Mouse (Mus musculus) thymus, postnatal 14 days (tissue): ENCODE results near the gene Zfp81.
"Not testable (repeated sequence)": the region's sequence is repeated elsewhere in the genome, so short reads cannot be mapped to it uniquely, and the experiment has no call there.

Experiments used
- DNase-seq: peaks from one replicate; pipeline ENCODE4 v3.0.0; 2021

Gene Zfp81

DNA sequence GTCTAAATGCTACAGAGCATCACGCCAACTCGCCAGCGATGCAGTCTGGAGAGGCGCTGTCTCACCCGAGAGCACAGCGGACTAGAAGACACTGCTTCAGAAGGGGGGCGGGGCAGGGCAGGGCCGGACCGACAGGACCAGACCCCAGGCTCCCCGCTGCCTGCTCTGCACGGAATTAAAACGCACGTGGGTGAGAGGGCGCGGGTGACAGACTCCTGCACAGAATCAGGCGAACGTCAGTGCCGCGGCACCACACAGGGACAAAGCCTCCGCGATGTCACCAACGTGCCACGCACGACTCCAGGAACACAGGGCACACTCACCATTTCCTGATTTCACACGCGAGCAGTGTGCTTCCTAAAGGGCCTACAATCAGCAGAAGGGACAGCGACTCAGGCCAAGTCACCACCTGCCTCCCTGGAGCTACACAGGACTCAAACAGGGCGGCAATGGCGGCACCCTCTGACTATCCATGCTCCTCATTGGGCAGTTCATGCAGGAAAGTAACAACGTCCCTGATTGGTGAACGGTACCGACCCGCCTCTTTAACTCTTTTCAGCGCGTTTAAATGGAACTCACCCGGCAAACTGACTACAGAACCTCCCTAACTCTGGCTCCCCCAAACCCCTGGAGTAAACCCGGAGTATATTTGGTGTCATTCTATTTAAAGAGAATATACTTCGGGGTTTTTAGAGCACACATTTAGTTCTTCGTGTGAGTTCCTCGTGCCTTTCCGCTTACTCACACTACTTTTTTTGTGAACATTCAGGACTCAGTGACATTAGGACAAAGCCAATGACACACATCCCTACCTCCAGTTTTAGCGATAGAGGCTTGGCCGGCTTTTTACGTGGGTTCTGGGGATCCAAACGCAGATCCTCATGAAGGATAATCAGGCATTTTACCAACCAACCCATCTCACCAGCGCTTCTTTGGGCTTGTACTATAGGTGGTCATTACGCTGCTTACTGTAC lies at the start of gene Zfp81:
Gene Zfp81 (minus strand): TSS at position 468 of the 974 bp plus-strand sequence.
- DNase-seq = peak; percentile 84

DNA sequence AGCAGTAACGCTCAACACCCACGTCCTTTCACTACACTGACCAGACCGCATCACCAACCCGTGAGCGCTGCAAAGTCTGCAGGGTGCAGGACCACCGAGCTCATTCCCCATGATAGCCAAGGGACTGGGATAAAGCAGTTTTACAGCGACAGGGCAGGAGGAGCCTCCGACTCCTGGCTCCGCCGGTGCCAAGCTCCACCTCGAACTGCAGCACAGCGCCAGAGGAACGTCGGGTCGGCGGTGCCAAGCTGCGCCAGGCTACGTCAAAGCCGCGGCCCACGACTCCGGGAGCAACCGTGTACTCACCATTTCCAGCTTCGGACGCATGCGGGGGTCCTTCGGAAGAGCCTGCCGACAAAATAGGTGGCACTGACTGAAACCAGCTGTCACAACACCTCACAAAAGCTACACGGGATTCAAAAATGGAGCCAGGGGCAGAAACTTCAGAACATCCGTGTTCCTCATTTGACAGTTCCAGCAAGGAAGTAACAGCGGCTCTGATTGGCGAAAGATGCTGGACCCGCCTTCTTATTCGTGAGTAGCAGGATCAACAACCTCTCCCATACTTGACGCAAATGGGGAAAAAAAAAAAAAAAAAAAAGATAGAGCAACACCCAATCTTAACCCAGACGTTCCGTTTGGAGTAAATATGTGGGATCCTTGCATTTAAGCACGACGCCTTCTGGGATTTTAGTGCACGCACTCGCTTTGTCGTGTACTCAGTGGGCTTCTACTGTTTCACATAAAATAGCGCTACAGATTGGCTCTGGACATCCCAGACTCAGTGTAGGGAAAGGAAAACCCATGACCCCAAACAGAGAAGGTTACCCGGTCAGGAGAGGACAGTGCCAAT lies 35.7 kb upstream of the Zfp81 start, which contains the start of gene Zfp101:
Gene Zfp101 (minus strand): TSS at position 460 of the 853 bp plus-strand sequence.
- peak; percentile 84 for DNase-seq

DNA sequence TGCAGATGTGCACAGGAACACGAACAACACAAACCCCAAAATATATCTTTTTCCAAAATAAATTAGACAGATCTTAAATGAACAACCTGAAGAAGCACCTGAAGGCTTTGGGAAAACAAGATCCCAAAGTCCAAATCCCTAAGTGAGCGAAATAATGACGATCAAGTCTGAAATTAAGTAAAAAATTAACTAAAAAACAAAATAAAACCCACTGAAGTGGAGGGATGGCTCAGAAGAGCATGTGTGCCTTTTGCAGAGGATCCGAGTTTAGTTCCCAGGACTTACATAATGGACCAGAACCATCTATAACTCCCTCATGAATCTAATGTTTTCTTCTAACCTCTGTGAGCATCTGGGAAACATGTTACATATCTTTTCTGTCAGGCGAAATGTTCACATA lies 33.6 kb upstream of the Zfp81 start:
- DNase-seq = no peak

DNA sequence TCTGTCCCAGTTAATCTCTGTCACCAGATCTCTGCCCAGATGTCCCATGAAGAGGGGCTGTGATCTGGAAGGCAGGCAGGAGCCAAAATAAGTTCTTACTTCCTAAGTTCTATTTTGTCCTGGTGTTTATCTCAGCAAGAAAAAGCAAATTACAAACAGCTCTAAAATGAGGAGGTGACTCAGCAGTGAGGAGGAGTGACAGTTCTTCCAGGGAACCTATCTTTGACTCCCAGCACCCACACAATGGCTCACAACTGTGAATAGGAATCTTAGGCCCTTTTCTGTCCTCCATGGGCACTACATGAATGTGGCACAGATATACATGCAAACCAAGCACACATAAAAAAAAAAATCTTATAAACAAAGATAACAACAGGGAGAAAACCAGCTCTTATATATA lies 27.0 kb upstream of the Zfp81 start:
- no peak for DNase-seq

DNA sequence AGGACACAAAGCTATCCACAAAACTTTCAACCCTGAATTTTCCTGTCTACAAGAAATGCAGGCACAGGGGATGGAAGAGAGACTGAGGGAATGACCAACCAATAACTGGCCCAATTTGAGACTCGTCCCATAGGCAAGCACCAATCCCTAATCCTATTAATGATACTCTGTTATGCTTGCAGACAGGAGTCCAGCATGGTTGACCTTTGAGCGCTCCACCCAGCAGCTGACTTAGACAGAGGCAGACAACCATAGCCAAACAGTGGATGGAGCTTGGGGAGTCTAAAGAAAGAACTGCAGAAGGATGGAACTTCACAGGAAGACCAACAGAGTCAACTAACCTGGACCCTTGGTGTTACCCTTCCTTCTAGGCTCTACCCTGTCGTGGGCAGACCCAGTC lies 14.1 kb upstream of the Zfp81 start:
- DNase-seq = no peak

DNA sequence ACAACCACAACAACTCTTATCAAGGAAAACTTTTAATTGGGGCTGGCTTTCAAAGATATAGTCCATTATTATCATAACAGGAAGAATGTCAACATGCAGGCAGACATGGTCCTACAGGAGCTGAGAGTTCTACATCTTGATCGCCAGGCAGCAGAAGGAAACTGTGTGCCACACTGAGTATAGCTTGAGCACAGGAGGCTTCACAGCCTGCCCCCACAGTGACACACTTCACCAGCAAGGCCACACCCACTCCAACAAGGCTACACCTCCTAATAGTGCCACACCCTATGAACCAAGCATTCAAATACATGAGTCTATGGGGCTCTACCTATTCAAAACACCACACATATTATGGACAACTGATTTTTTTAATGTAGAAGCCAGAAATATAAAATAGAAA lies 5.7 kb downstream of the Zfp81 start:
- no peak for DNase-seq

DNA sequence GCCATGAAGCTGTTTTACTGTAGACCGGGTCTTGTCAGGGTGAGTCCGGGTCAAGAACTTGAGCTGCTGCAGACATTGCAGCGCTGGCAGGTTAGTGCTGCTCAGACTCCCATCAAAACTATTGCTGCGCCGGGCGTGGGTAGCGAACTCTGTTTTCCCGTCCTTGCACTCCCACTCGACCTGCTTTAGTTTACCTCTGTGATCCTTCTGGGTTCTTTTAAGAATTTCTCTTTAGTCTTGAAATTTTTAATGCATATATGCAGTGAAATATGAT lies 68.9 kb downstream of the Zfp81 start:
- DNase-seq = not testable (repeated sequence)

DNA sequence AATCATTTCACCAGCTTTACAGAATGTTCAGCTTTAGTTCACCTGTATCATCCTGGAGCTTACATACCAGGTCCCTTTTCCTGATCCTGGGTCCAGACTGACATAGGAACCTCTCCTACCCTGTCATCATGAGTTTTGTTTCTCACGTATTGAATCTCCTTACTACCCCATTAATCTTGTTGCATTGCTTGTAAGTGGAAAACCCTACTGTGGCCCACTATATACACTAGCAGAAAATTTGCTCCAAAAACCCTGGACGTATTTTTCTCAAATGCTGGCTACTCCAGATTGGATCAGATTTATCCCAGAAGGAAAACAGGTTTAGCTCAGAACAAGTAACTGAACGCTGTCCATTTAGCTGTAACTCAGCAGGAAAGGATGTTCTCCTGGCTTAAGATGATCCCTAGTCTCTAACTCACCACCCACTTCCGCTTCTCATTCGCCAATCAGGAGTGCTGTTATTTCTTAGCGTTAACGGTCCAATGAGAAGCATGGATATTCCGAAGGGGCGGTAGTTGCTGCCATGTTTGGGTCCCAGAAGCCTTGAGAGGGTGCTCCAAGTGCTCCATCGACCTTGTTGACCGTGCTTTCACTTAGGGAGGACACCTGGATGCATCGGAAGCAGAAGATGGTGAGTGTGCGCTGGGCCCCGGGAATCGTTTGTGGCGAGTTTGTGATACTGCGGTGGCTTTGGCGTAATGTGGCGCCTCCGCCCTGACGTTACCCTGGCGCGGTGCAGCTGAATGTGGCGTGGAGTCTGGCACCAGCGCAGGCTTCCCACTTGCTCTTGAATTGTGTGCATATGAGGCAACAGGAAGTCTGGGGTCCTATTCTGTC lies 69.4 kb downstream of the Zfp81 start, which contains the start of gene Zfp955b:
Gene Zfp955b (plus strand): TSS at position 506 of the 837 bp plus-strand sequence.
- not testable (repeated sequence) for DNase-seq
